Mouse (Mus musculus): ENCODE results near the gene Npnt. TPM values are rescaled to one million over a fixed set of nuclear protein-coding genes. Genes with fewer than 3 reads are reported as not detected.

Npnt gene
- polyA plus RNA-seq, 1 experiment from 2014 or later, result 6.1 TPM

DNA sequence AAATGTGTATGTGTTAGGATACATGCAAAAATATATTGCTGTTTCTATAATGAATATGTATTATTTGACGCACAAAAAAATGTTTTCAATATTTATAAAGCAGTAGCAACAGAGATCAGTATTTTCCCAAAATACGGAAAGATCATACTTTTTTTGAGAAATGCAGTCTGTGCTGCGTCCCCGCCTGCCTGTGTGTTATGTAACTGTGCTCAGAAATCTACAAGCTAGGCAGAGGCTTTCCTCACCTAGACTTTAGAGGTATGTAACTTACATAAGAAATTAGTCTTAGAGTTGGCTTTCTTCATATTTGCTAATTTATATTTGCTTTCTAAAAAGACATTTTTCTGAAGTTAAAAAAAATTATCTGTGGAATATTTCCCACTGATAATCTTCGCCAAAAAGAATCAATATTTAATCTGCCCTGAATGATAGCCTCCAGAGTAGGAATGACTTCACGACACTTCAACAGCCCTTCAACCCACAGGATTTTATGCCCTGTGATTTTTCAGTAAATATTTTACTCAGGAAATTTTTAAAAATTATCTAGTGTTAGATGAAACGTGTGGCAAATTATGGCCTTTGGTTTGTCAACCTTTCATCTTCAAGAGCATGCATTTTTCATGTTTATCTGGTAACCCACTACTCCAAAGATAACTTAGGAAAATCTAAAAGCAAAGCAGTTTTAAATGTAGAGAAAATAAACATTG is 44.7 kb downstream of the Npnt start:
- WGBS, result 84% methylated on average over 7 of the region's 7 CpGs

DNA sequence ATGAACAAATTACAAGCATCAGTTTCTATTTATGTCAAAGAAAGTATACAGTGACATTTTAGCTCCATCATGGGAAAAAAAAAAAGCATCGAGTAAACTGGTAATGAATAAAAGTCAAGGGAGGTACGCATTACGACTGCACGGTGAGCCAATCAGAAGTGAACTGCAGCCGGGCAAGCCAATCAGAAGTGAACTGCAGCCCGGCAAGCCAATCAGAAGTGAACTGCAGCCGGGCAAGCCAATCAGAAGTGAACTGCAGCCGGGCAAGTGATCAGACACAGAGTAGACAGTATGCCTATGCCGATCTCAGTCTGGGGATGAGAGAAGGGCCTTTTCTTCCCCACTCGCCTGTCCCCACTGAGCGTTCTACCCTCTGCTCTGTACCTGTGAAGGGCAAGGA is 46.7 kb downstream of the Npnt start:
- Histone ChIP-seq H3K4me2 (no peak overlapping the region), H3K27ac (ENCODE audit: low read depth, low read length) (no peak overlapping the region), H3K27me3 (replicated peaks; ENCODE audit: control insufficient read depth, insufficient read depth, low read length) (no peaks in the 10 kb centered on the region), H3K36me3 (ENCODE audit: control insufficient read depth, insufficient read depth, low read length) (no peaks in the 10 kb centered on the region), H3K4me1 (replicated peaks; ENCODE audit: control insufficient read depth, insufficient read depth, low read length) (no peaks in the 10 kb centered on the region), H3K9ac (ENCODE audit: low read depth, low read length) (no peak overlapping the region), H3K9me3 (ENCODE audit: control insufficient read depth, low read length) (no peaks in the 10 kb centered on the region), H3K4me3 (ENCODE audit: low read depth, low read length) (no peak overlapping the region)
- no peak for DNase-seq (ENCODE audit: low spot score)
- 90% methylated on average over 11 of the region's 11 CpGs for WGBS
- no peak for ATAC-seq (replicated peaks; ENCODE audit: low FRiP score)

More for the DNA sequence above, 44.7 kb downstream of the Npnt start:
- no peak overlapping the region for H3K4me3 ChIP-seq (ENCODE audit: low read depth, low read length)
- DNase-seq (ENCODE audit: low spot score), result no peak
- no peaks in the 10 kb centered on the region for H3K9me3 ChIP-seq (ENCODE audit: control insufficient read depth, low read length)
- no peak for ATAC-seq (replicated peaks; ENCODE audit: low FRiP score)
- no peaks in the 10 kb centered on the region for H3K4me1 ChIP-seq (replicated peaks; ENCODE audit: control insufficient read depth, insufficient read depth, low read length)
- H3K4me2 ChIP-seq, result no peak overlapping the region
- H3K9ac ChIP-seq (ENCODE audit: low read depth, low read length), result no peak overlapping the region
- no peaks in the 10 kb centered on the region for H3K27me3 ChIP-seq (replicated peaks; ENCODE audit: control insufficient read depth, insufficient read depth, low read length)
- no peak overlapping the region for H3K27ac ChIP-seq (ENCODE audit: low read depth, low read length)
- no peaks in the 10 kb centered on the region for H3K36me3 ChIP-seq (ENCODE audit: control insufficient read depth, insufficient read depth, low read length)

DNA sequence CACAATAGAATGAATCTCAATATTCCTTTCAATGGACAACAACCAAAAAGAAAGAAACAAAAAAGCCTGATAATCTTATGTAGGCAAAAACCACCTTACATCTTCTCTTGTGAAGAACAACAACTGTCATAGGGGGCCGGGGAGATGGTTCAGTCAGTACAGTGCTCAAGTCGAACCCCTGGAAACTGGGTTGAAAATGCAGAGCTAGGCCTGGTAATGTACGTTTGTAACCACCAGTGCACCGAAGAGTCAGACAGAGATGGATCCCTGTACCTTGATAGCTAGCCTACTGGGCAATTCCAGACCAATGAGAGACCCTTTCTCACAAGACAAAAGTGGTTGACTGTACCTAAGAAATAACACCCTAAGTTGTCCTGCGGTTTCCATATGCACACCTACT is 47.2 kb downstream of the Npnt start:
- WGBS, result 86% methylated on average over 5 of the region's 5 CpGs
- Histone ChIP-seq H3K4me1 (replicated peaks; ENCODE audit: control insufficient read depth, insufficient read depth, low read length) (no peaks in the 10 kb centered on the region), H3K4me3 (ENCODE audit: low read depth, low read length) (no peak overlapping the region), H3K36me3 (ENCODE audit: control insufficient read depth, insufficient read depth, low read length) (no peaks in the 10 kb centered on the region), H3K9me3 (ENCODE audit: control insufficient read depth, low read length) (no peaks in the 10 kb centered on the region), H3K4me2 (no peak overlapping the region), H3K27me3 (replicated peaks; ENCODE audit: control insufficient read depth, insufficient read depth, low read length) (no peaks in the 10 kb centered on the region), H3K9ac (ENCODE audit: low read depth, low read length) (no peak overlapping the region), H3K27ac (ENCODE audit: low read depth, low read length) (no peak overlapping the region)
- ATAC-seq (replicated peaks; ENCODE audit: low FRiP score) (no peak), DNase-seq (ENCODE audit: low spot score) (no peak)

DNA sequence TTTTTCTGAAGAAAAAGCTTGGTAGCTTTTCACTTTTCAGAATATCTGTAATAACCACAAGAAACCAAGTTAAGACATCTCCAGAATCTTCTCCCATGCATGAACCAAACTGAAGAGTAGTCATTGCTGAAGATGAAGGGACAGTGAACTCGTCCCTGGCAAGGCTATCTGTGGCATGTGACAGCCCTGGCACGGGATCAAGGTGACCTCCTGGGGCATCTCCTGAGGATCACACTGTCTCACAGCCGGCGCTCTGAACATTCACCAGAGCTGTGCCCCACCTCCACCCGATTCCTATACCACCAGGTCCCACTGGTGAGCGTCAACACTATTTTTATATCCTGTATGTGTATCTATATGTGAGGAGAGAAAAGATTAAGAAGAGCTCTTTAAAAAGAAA is 47.9 kb downstream of the Npnt start:
- Histone ChIP-seq H3K4me3 (ENCODE audit: low read depth, low read length) (no peak overlapping the region), H3K9me3 (ENCODE audit: control insufficient read depth, low read length) (no peaks in the 10 kb centered on the region), H3K9ac (ENCODE audit: low read depth, low read length) (no peak overlapping the region), H3K36me3 (ENCODE audit: control insufficient read depth, insufficient read depth, low read length) (no peaks in the 10 kb centered on the region), H3K4me1 (replicated peaks; ENCODE audit: control insufficient read depth, insufficient read depth, low read length) (no peaks in the 10 kb centered on the region), H3K27me3 (replicated peaks; ENCODE audit: control insufficient read depth, insufficient read depth, low read length) (no peaks in the 10 kb centered on the region), H3K4me2 (no peak overlapping the region), H3K27ac (ENCODE audit: low read depth, low read length) (no peak overlapping the region)
- DNase-seq (ENCODE audit: low spot score) (no peak), ATAC-seq (replicated peaks; ENCODE audit: low FRiP score) (no peak)
- 79% methylated on average over 6 of the region's 6 CpGs for WGBS

DNA sequence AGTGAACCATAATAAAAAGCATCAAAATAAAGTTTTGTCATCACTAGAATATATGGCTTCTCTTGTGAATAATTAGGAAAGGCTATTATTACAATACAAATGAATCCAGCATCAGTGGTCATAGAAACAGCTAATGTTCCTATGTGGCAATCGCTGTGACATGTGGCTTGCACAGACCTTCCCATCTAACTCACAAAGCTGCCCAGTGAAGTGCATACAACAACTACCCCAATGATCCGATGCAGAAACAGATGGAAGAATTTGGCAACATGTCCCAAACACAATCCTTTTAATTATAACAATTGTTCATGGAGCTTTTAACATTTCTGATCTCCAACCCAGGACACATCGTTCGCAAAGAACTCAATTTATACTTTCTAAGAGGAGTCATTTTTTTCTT is 52.2 kb downstream of the Npnt start:
- H3K27ac ChIP-seq (ENCODE audit: low read depth, low read length), result no peak overlapping the region
- H3K4me1 ChIP-seq (replicated peaks; ENCODE audit: control insufficient read depth, insufficient read depth, low read length), result no peaks in the 10 kb centered on the region
- no peaks in the 10 kb centered on the region for H3K36me3 ChIP-seq (ENCODE audit: control insufficient read depth, insufficient read depth, low read length)
- ATAC-seq (replicated peaks; ENCODE audit: low FRiP score) (no peak), DNase-seq (ENCODE audit: low spot score) (no peak)
- 89% methylated on average over 4 of the region's 4 CpGs for WGBS
- no peaks in the 10 kb centered on the region for H3K9me3 ChIP-seq (ENCODE audit: control insufficient read depth, low read length)
- H3K4me2 ChIP-seq, result no peak overlapping the region
- no peaks in the 10 kb centered on the region for H3K27me3 ChIP-seq (replicated peaks; ENCODE audit: control insufficient read depth, insufficient read depth, low read length)
- no peak overlapping the region for H3K9ac ChIP-seq (ENCODE audit: low read depth, low read length)
- no peak overlapping the region for H3K4me3 ChIP-seq (ENCODE audit: low read depth, low read length)

- Histone ChIP-seq H3K27ac (ENCODE audit: low read depth, low read length) (no peak overlapping the region), H3K4me3 (ENCODE audit: low read depth, low read length) (no peak overlapping the region), H3K36me3 (ENCODE audit: control insufficient read depth, insufficient read depth, low read length) (no peaks in the 10 kb centered on the region), H3K27me3 (replicated peaks; ENCODE audit: control insufficient read depth, insufficient read depth, low read length) (no peaks in the 10 kb centered on the region), H3K4me2 (no peak overlapping the region), H3K4me1 (replicated peaks; ENCODE audit: control insufficient read depth, insufficient read depth, low read length) (no peaks in the 10 kb centered on the region), H3K9ac (ENCODE audit: low read depth, low read length) (no peak overlapping the region), H3K9me3 (ENCODE audit: control insufficient read depth, low read length) (no peaks in the 10 kb centered on the region)
- ATAC-seq (replicated peaks; ENCODE audit: low FRiP score) (no peak), DNase-seq (ENCODE audit: low spot score) (no peak)
- WGBS, result 82% methylated on average over 5 of the region's 5 CpGs
Observed at GRCm38 (mm10) chr3:132897390-132897789, 52.7 kb downstream of the Npnt start.

- H3K27me3 ChIP-seq (replicated peaks; ENCODE audit: control insufficient read depth, insufficient read depth, low read length), result no peaks in the 10 kb centered on the region
- H3K4me3 ChIP-seq (ENCODE audit: low read depth, low read length), result no peak overlapping the region
- no peak overlapping the region for H3K27ac ChIP-seq (ENCODE audit: low read depth, low read length)
- no peak overlapping the region for H3K9ac ChIP-seq (ENCODE audit: low read depth, low read length)
- H3K4me2 ChIP-seq, result no peak overlapping the region
- no peaks in the 10 kb centered on the region for H3K36me3 ChIP-seq (ENCODE audit: control insufficient read depth, insufficient read depth, low read length)
- ATAC-seq (replicated peaks; ENCODE audit: low FRiP score), result no peak
- DNase-seq (ENCODE audit: low spot score), result no peak
- WGBS, result 82% methylated on average over 7 of the region's 7 CpGs
- H3K9me3 ChIP-seq (ENCODE audit: control insufficient read depth, low read length), result no peaks in the 10 kb centered on the region
- no peaks in the 10 kb centered on the region for H3K4me1 ChIP-seq (replicated peaks; ENCODE audit: control insufficient read depth, insufficient read depth, low read length)
Observed at GRCm38 (mm10) chr3:132894086-132894485, 56.0 kb downstream of the Npnt start.

- H3K4me1 ChIP-seq (replicated peaks; ENCODE audit: control insufficient read depth, insufficient read depth, low read length), result no peaks in the 10 kb centered on the region
- no peak overlapping the region for H3K4me3 ChIP-seq (ENCODE audit: low read depth, low read length)
- ATAC-seq (replicated peaks; ENCODE audit: low FRiP score) (no peak), DNase-seq (ENCODE audit: low spot score) (no peak)
- no peaks in the 10 kb centered on the region for H3K9me3 ChIP-seq (ENCODE audit: control insufficient read depth, low read length)
- no peaks in the 10 kb centered on the region for H3K27me3 ChIP-seq (replicated peaks; ENCODE audit: control insufficient read depth, insufficient read depth, low read length)
- no peak overlapping the region for H3K27ac ChIP-seq (ENCODE audit: low read depth, low read length)
- no peaks in the 10 kb centered on the region for H3K36me3 ChIP-seq (ENCODE audit: control insufficient read depth, insufficient read depth, low read length)
- WGBS, result 84% methylated on average over 3 of the region's 3 CpGs
- H3K4me2 ChIP-seq, result no peak overlapping the region
- no peak overlapping the region for H3K9ac ChIP-seq (ENCODE audit: low read depth, low read length)
Observed at GRCm38 (mm10) chr3:132893676-132894075, 56.4 kb downstream of the Npnt start.

DNA sequence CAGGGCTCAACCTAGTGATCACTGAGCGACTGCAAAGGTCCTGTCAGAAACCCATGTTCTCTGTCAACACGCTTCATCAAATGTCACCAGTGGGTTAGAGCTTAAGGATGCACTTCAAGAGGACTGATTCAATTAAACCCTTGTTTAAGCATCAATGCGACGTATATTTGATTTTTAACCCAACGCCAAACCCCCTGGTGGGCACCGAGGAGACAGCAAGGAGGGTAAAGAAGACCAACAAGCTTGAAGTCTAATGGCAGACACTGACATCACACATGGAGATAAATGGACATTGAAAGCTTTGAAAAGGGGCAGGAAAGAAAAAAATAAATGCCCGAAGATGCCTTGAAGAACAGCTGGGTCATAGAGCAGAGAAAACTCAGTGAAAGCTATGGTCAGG is 57.0 kb downstream of the Npnt start:
- Histone ChIP-seq H3K4me1 (replicated peaks; ENCODE audit: control insufficient read depth, insufficient read depth, low read length) (no peaks in the 10 kb centered on the region), H3K4me2 (no peak overlapping the region), H3K9me3 (ENCODE audit: control insufficient read depth, low read length) (no peaks in the 10 kb centered on the region), H3K36me3 (ENCODE audit: control insufficient read depth, insufficient read depth, low read length) (no peaks in the 10 kb centered on the region), H3K27me3 (replicated peaks; ENCODE audit: control insufficient read depth, insufficient read depth, low read length) (no peaks in the 10 kb centered on the region), H3K9ac (ENCODE audit: low read depth, low read length) (no peak overlapping the region), H3K4me3 (ENCODE audit: low read depth, low read length) (no peak overlapping the region), H3K27ac (ENCODE audit: low read depth, low read length) (no peak overlapping the region)
- DNase-seq (ENCODE audit: low spot score), result no peak
- ATAC-seq (replicated peaks; ENCODE audit: low FRiP score), result no peak
- 86% methylated on average over 7 of the region's 7 CpGs for WGBS
